Mouse (Mus musculus): Measurements from ENCODE around the gene Mylk4.

DNA sequence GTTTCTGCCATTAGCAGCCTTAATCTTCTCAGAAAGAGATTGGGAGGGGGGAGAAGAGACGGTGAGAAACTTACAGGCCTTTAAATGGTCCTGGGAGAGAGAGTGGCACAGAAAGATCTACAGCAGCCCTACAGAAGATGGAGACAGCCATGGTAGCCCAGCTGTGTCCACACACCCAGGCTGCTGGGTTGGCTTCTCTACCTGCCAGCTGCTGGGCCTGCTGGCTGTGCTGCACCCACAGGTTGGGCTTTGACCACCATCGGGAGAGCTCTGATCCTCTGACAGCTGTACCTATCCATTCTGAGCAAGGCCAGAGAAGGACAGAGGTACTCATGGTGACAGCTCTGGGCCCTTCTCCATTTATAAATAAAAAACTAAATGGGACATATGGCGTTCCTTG, 4.9 kb downstream of the Mylk4 start:
- TF ChIP-seq POLR2A (IDR thresholded peaks at IDR 0.05; ENCODE audit: low read depth, low read length) (no peak), CTCF (conservative IDR thresholded peaks at IDR 0.05 in 1 of 2, IDR thresholded peaks at IDR 0.05 in 1 of 2; ENCODE audit: low read depth in 2 of 2, low read length in 2 of 2) (no peak), TCF12 (IDR thresholded peaks at IDR 0.05; ENCODE audit: low read depth, low read length) (no peak), ELF1 (IDR thresholded peaks at IDR 0.05; ENCODE audit: low read depth, low read length) (no peak), CHD2 (IDR thresholded peaks at IDR 0.05; ENCODE audit: low read length) (no peak), CHD1 (IDR thresholded peaks at IDR 0.05; ENCODE audit: low read depth, low read length) (no peak), MAFK (IDR thresholded peaks at IDR 0.05; ENCODE audit: insufficient replicate concordance, low read length) (no peak), ETS1 (conservative IDR thresholded peaks at IDR 0.05; ENCODE audit: low read depth, low read length) (no peak), ZNF384 (IDR thresholded peaks at IDR 0.05; ENCODE audit: low read depth, low read length) (no peak), USF2 (conservative IDR thresholded peaks at IDR 0.05; ENCODE audit: low read depth, low read length) (no peak)
